Mouse (Mus musculus) kidney, adult 2 months (tissue): ENCODE data around the gene Mst1.

Source experiments
- CTCF ChIP-seq: fragments of 200-500 bp; conservative IDR thresholded peaks from 2 replicates; pipeline ENCODE4 v1.5.1; 2011; ENCODE audit warnings: low read depth, mild to moderate bottlenecking, control low read depth, low read length, moderate library complexity, mixed read lengths; ENCODE audit not compliant: insufficient read depth, insufficient read length
- POLR2A ChIP-seq: fragments of 200-500 bp; IDR thresholded peaks from one replicate; pipeline ENCODE4 v1.6.1; 2011; ENCODE audit warnings: low read depth, low read length, control low read depth

DNA sequence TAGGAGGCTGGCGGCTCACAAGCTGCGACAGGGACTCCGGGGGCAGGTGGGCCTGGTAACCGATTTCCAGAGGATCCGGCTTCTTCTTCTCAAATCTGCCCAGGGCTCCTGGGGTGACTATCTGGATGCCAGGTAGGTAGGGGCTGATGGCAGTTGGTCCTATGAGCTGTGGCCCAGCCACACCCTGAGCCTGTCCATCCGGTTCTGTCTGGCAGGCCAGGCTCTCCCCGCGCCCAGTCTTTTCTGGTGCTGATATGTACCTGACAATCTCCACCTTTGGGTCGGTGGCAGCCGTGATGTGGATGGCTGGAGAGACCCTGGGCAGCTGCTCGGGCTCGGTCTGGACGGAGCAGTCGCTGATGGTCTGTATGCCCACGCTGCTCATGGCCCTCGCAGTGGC is 29.9 kb downstream of the Mst1 start:
- TF ChIP-seq CTCF = no peak
- no peak for TF ChIP-seq POLR2A
